Mouse (Mus musculus): ENCODE results near the gene Samd4b. TPM values are rescaled to one million over a fixed set of nuclear protein-coding genes. Genes with fewer than 3 reads are reported as not detected.
A peak's percentile ranks its signal among the peaks of the same experiment; 100 is the strongest.

Samd4b gene
- polyA plus RNA-seq, 1 experiment, result 118 TPM

DNA sequence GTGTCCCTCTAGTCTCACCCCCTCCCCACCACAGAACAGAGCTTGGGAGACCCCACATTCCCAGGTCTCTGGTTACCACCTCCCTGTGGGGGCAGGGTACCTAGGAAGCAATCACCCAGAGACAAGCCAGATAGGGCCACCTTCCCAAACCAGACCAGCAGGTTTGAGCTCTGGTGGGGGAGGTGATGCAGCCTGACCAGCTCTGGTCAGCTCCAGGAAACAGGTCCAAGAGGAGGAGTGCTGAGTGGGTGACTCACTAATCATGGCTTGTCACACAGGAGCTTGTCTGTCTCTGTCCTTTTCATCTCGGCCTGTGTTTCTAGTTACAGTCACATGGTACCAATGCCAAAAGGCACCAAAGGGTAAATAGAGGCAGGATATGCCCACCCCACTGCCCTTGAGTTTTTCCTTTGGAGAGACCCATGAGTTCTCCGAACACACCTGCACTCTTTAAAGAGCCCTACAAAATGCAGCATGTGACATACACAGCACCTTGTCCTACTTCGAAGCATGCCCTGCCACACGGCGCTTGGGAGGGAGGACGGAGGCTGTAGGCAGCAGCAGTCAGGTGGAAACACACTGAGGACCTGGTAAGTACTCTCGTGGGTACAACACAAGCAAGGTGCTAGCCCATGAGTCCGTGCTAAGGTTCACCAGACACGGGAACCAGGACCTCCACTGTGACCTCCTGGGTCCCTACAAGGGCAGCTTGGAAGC lies 20.0 kb downstream of the Samd4b start:
- TF ChIP-seq GATA1 (IDR thresholded peaks at IDR 0.05; ENCODE audit: low read length), result no peak

DNA sequence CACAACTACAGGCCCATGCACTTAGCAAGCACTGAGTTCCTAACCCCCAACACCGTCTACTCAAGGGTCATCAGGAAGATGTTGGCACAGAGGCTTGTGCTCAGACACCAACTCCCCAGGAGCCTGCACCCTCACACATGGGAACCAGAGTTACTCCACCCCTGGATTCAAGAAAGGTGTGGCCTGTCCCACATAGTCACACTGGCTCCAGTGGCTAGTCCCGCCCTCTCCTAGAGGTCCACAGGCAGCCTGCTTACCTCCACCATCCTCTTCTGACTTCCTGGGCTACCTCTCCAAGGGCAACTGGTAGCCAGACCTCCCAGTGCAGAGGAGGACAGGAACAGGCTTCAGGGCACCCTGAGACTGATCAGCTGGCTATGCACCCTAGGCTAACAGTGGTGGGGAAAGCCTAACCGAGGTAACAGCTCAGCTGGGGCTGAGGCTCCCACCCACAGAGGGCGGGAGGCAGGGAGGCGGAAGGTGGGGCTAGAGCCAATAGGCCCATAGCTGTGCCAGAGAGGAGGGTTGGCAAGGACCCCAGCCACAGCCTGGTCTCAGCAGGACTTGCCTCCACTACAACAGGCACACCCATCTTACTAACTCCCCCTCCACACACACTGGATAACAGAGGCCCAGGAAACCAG lies 21.6 kb downstream of the Samd4b start:
- TF ChIP-seq GATA1 (IDR thresholded peaks at IDR 0.05; ENCODE audit: low read length), result no peak

DNA sequence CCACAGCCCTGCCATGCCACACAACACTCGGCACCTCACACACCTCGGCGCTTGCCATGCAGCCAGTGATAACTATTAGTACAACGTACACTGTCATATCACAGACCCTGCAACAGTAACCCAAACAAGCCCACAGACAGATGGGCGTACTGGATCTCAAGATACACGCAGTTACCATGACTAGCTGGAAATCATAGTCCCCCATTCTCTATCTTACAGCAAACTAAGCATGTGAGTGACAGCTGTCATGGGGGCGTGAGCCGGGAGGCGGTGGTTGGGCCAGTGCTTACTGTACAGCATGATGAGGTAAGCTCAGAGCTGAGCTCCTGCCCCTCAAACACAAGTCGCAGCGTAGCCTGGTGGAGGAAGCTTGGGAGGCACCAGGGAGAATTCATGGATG lies 22.3 kb downstream of the Samd4b start:
- TF ChIP-seq GATA1 (IDR thresholded peaks at IDR 0.05; ENCODE audit: low read length), result peak; percentile 19

DNA sequence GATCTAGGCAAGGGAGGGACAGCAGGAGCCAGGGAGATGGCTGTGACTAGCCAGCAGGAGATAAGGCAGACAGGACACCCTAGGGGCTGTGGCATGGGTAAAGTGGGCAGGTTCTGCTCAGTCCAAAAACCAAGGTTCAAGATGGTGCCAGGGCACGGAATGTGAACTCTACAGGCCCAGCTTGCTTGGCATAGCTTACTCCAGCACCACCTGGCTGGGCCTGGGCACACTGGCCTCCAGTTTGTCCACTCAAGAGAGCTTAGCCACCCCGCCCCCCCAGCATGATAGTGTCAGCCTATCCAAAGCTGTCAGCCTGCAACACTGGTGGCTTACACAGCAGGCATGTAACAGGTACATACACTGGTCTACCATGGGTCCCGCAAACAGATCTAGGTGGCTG lies 24.7 kb downstream of the Samd4b start:
- TF ChIP-seq GATA1 (IDR thresholded peaks at IDR 0.05; ENCODE audit: low read length), result no peak

DNA sequence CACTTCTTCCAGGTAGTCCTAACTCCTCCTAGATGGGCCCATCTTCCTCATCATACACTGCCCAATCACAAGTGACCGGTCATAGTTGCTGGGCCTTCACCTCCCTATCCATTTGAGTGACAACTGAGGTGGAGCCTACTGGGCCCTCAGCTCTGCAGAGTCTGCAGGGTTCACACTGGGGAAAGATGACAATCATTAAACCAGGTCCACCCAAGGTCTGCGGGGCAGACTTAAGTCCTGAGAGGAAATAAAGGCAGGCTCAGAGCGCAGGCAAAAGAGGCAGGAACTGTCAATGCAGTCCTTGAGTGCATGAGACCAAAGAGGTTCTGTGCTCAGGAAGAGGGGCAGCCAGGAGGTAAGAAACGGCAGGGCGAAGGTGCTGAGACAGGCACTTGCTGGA lies 25.3 kb downstream of the Samd4b start:
- TF ChIP-seq GATA1 (IDR thresholded peaks at IDR 0.05; ENCODE audit: low read length), result no peak

DNA sequence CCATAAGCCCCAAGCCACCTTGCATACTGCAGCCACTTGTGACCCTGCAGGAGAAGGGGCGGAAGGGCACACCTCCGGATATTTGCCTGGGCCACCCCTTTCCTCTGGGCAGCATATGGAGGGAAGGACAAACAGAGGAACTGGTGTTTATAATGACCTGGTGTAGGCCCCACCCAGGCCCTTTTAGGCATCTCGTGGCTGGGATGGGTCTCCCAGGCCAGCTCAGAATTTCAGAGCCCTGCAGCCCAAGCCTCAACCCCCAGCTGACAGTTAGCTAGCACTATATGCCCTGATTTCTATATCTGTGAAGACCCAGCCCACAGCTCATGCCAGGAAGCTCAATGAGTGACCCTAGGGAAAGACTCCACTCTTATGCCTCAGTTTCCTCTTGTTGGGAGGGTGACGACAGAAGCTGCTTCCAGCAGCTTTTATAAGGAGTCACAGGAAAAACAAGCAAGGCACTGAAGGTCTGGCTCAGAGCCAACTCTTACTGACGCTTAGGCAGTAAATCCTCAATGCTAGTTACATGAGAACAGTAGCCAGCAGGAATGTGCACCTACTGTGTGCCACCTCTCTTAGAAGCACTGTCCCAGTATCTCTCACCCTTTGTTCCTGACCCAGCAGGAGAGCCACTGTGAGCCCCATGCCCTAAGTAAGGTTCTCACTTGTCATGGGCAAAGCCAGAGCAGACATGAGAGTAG lies 26.8 kb downstream of the Samd4b start:
- TF ChIP-seq GATA1 (IDR thresholded peaks at IDR 0.05; ENCODE audit: low read length), result no peak

DNA sequence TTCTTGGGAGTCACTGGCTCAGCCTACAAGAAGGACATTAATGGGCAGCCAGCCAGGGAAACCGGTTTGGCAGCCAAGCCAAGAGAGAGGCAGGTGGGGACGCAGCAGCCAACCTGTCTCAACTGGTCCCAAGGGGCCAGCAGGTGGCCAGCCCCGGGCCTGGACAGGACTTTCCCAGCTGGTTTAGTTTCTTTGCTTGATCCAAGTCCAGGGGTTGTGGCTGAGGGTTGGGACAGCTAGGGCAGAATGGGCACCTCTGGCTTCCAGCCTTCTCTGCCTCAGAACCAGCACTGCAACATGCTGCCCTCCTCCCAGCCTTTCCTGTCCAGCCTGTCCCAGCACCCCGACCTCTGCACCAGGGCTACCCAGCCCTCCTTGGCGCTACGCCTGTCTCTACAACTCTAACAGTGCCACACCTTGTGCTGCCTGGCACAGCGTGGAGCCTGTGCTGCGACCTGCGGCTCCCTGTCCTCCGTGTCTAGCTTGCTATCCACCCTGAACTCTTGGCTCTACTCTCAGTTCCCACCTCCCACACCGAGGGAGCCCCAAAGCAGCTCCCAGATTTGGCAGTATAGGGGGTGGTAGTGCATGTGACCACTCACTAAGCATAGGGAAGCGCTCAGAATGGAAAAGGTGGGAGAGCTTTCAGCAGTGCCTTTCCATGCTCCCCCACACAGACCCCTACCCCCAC lies 27.5 kb downstream of the Samd4b start:
- no peak for TF ChIP-seq GATA1 (IDR thresholded peaks at IDR 0.05; ENCODE audit: low read length)

DNA sequence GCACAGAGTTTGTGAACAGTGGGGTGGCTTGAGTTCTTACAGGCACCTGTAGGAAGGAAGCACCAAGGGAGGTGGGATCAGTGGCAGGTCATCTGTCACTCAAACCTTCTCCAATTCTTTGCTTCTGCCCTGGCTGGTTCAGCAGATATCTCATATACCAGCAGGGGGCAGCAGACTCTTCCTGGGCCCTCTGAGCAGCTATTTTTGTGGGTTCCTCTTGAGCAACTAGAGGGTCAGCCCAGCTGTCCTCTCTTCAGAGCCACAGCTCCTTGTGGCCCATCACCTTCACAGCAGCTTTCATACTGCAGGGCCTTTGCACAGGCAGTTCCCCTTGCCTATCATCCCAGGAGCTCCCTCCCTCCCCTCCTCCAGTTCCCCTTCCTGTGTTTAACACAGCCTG lies 29.7 kb downstream of the Samd4b start:
- no peak for TF ChIP-seq GATA1 (IDR thresholded peaks at IDR 0.05; ENCODE audit: low read length)

DNA sequence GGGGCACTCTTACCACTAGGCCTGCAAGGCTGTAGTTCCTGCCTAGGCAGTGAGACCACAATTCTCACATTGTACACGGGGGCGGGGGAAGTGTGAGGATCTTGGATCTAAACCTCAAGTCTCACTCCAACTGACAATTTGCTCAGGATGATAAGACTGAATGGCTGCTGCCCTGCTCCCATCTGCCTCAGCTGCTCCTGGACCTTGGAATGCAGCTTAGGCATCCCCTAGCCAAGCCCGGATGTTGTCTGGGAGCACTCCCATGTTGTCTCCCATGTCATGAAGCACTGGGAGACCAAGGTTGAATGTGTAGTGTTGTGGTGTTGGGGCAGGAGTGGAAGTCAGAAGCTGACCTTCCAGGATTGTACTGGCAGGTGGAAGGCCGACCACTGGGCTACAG lies 30.4 kb downstream of the Samd4b start:
- no peak for TF ChIP-seq GATA1 (IDR thresholded peaks at IDR 0.05; ENCODE audit: low read length)

DNA sequence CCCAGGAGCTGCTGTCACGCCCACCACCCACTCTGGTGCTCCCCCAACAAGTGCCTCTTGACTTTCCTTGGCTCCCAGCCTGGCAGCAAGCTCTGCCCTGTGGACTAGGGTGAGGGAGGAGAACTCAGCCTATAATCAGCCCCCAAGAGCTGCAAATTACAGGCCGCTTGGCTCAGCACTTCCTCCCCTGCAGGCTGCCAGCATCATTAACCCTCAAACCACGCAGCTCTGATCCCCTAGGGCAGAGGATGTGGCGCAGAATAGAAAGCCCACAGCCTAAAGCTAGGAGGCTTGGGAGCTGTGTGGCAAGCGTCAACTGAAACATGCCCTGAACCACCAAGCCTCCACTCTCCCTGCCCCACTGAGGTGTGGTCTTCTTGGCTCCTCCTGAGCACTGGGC lies 32.5 kb downstream of the Samd4b start:
- no peak for TF ChIP-seq GATA1 (IDR thresholded peaks at IDR 0.05; ENCODE audit: low read length)

DNA sequence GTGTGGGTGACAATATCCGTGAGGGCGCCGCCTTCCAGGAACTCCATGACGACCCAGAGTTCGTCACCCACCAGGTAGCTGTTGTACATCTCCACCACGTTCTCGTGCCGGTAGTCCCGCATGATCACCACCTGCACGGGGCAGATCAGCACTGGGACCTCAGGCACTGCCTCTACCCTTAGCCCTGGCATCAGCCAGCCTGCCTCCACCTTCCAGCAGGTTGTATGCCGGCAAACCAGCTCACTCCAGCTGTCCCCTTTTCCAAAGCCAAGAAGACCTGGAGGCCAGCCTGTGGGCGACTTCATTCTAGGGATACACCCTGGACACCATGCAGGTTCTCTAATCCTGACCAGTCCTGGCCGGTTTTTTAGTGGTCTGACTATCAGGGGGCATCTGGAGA lies 35.0 kb downstream of the Samd4b start:
- TF ChIP-seq GATA1 (IDR thresholded peaks at IDR 0.05; ENCODE audit: low read length), result no peak

DNA sequence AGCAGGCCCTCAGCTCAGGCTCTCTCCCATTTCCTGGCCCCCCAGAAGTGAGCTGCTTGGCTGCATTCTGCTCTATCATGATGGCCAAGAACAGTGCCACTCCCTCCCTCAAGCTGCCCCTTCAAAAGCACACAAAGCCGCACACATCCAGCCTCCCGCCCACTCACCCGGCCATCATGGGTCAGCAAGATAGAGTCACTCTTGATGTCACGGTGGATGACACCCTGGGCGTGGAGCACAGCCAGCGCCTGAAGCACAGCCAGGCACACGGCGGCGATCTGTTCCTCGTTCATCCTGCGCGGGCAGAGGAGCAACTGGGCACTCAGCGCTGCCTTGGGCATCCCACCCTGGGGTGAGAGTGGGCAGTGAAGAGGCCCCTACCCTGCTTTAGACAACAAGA lies 35.6 kb downstream of the Samd4b start:
- no peak for TF ChIP-seq GATA1 (IDR thresholded peaks at IDR 0.05; ENCODE audit: low read length)

DNA sequence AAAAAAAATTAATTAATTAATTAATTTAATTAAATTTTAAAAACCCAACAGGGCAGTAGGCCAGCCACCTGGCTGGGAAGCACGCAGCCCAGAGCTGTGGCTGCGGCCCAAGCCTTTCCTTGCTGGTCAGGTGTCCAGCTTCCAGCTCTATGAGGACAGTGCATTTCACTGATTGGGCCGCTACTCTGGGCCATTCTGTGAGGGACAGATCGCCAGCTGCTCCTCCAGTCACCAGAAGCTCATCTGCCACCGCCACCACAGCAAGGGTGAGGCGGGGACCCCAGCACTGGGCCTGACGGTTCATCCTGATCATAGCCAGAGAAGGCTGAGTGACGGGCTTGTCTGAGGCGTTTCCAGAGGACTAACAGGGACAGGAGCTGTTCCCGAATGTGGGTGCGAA lies 36.0 kb downstream of the Samd4b start:
- no peak for TF ChIP-seq GATA1 (IDR thresholded peaks at IDR 0.05; ENCODE audit: low read length)

DNA sequence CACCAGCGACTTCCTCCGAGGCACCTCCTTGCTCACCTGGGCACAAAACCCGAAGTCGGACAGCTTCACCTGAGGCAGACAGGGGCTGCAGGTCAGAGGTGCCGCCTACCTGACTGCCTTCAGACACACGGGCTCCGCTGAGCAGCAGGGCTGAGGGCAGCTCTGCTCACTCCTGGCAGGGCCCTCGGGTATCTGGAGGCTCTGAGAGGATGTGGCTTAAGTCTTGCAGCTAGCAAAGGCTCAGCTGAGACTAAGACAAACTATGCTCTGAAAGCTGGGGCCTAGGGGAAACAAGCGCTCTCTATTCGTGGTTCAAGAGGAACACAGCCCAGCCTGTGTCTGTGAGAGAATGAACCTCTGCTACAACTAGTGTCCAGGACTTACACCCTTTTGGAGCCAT lies 37.1 kb downstream of the Samd4b start:
- TF ChIP-seq GATA1 (IDR thresholded peaks at IDR 0.05; ENCODE audit: low read length), result no peak

DNA sequence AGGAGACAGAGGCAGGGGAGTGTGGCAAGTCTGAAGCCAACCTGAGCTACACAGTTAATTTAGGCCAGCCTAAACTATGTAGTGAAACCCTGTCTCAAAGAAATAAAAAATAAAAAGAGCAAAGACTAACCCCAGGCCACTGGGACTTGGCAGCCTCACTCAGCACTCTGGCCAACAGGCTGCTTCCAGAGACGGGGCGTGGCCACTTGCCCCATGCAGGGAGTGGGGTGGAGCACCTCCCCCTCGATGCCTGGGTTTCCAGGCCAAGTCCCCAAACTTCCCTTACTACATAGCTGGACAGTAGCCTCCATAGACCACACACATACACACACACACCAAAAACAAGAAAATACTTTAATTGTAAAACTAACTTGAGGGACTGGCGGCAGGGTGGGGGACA lies 39.5 kb downstream of the Samd4b start:
- no peak for TF ChIP-seq GATA1 (IDR thresholded peaks at IDR 0.05; ENCODE audit: low read length)

DNA sequence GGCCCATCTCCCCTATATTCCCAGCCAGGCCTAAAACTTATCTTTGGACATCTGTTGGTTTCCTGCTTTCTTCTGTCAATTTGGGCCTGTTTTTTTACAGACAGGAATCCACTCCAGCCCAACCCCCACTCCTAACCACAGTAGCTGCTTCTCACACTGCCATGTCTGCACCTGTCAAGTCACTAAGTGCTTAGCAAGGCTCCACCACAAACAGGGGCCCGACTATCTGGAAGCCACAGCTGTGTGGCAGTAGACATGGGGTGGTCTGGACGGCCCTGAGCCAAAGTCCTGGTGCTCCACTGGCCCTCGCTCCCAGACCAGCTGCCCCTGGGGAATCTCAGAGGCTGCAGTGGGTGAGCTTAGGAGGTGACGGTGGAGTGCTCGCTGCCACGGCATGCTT lies 40.2 kb downstream of the Samd4b start:
- no peak for TF ChIP-seq GATA1 (IDR thresholded peaks at IDR 0.05; ENCODE audit: low read length)

All from G1E-ER4 (cell line).